Mouse (Mus musculus): ENCODE data around the gene Ppp5c.

GRCm38 (mm10) chr7:17054325-17054989 is 26.7 kb upstream of the Ppp5c start:
- TF ChIP-seq CTCF (IDR thresholded peaks at IDR 0.05; ENCODE audit: extremely low read depth, insufficient read length, insufficient replicate concordance, low read depth, low read length) (no peak), POLR2A (IDR thresholded peaks at IDR 0.05; ENCODE audit: low read depth, low read length) (no peak)
